Mouse (Mus musculus) stomach, embryonic 16.5 days (tissue): Measurements from ENCODE around the gene Grm3. TPM values are rescaled to one million over a fixed set of nuclear protein-coding genes. Genes with fewer than 3 reads are reported as not detected.

Experiments
- ATAC-seq: fragments of 200-750 bp; cut with Nextera tagmentation; 2 replicates; pipeline ENCODE4 v1.8.0; 2017; ENCODE audit warnings: moderate number of reproducible peaks, moderate TSS enrichment; ENCODE audit not compliant: insufficient read depth, low FRiP score
- H3K27ac ChIP-seq: fragments of 300-500 bp; sonication (generic); 2 replicates; pipeline ENCODE4 v1.5.1; 2014; ENCODE audit warnings: low read length
- H3K27me3 ChIP-seq: fragments of 300-500 bp; sonication (generic); 2 replicates; pipeline ENCODE4 v1.6.1; 2014; ENCODE audit warnings: low read length, control low read depth, mixed read lengths; ENCODE audit not compliant: control insufficient read depth, insufficient read depth
- H3K36me3 ChIP-seq: fragments of 300-500 bp; sonication (generic); 2 replicates; pipeline ENCODE4 v1.6.1; 2014; ENCODE audit warnings: low read length; ENCODE audit not compliant: control insufficient read depth, insufficient read depth
- H3K4me1 ChIP-seq: fragments of 300-500 bp; sonication (generic); 2 replicates; pipeline ENCODE4 v1.6.1; 2014; ENCODE audit warnings: low read length, control low read depth, mixed read lengths; ENCODE audit not compliant: control insufficient read depth, insufficient read depth
- H3K4me2 ChIP-seq: fragments of 300-500 bp; sonication (generic); 2 replicates; pipeline ENCODE4 v1.6.1; 2014; ENCODE audit warnings: low read depth, low read length, mixed read lengths
- H3K4me3 ChIP-seq: fragments of 300-500 bp; sonication (generic); replicated peaks from 2 replicates; pipeline ENCODE4 v1.5.1; 2014; ENCODE audit warnings: mild to moderate bottlenecking, low read length
- H3K9ac ChIP-seq: fragments of 300-500 bp; sonication (generic); 2 replicates; pipeline ENCODE4 v1.6.1; 2014; ENCODE audit warnings: low read length
- H3K9me3 ChIP-seq: fragments of 300-500 bp; sonication (generic); replicated peaks from 2 replicates; pipeline ENCODE4 v1.6.1; 2016; ENCODE audit warnings: low read length, control low read depth; ENCODE audit not compliant: control insufficient read depth
- WGBS: fragments of 180-500 bp; shearing (Covaris S2); extraction: QIAGEN DNeasy Blood & Tissue Kit; methylation state at CpG from one replicate; pipeline ENCODE4 v1.1.7; 2014; 5-methylcytosine and 5-hydroxymethylcytosine counted together
- polyA plus RNA-seq: library from polyadenylated mRNA; unstranded; fragments of >200 nt; fragmentation: Nextera tagmentation; extraction: Ambion mirVana; gene quantifications from 2 replicates; pipeline ENCODE4 v1.2.1, GENCODE M21; 2015

Gene Grm3
- 1.3 TPM in 2 replicates for polyA plus RNA-seq

DNA sequence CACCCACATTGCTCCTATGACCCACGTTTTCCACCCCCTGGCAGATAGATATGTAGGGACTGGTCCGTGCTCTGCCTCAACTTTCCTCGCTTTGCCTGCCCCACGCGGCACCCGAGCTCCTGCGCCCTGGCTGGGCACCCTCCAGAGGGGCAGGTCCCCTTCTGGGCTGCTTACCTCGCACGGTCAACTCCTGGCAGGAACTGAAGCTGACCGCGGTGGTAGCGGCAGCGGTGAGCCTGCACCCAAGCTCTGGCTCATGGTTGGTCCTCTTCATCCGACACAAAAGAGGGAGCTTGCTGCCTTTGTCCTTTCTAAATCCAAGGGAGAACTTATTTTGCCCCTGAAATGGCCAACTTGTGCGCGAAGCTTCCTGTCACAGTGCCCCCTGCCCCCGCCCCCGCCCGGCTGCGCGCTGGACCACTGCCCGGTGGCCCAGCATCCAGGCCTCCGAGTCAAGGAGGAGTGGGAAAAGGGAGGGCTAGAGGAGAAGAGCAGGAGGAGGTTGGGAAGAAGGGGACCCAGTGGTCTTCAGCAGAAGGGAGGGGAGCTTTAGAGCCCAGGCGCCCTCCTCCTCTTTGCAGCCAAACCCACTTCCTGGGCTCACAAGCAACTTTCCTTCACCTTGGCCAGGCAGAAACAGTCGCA is at the start of gene Grm3:
Gene Grm3, minus strand, starts transcription at position 215 of the 645 bp plus-strand sequence.
- Histone ChIP-seq H3K27me3 (peaks cover 15% of the 10 kb centered on the region), H3K36me3 (no peaks in the 10 kb centered on the region), H3K9me3 (no peaks in the 10 kb centered on the region), H3K27ac (no peak within 1 kb of the TSS), H3K9ac (peak within 1 kb of the TSS; percentile 46), H3K4me1 (peaks cover 6% of the 10 kb centered on the region; the same call in 1 of the 2 replicates), H3K4me3 (peak within 1 kb of the TSS; percentile 47), H3K4me2 (peak within 1 kb of the TSS; percentile 80)
- ATAC-seq = 0 out of 2 replicates have a peak, but pooled peaks have one; percentile 13
- WGBS = under 1% methylated on average over 25 of the region's 25 CpGs

DNA sequence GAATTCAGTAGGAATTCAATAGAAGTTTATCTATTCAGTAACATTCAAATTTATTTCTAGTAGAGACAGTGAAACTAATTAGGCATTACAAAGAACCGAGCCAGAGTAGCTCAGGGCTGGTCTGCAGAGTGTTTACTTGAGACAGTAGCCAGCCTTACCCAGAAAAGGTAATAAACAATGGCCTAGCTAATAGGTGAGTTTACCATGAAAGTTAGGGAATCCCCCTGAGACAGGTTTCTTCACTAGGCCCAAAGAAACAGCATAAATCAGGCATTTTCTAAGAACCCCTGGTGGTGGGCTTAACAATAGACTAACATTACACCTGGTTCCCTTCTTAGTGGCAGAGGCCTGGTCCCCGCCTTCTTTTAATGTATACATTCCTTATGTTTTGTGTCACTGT is 30.8 kb upstream of the Grm3 start:
- no peak overlapping the region for H3K4me3 ChIP-seq
- no peaks in the 10 kb centered on the region for H3K36me3 ChIP-seq
- H3K27me3 ChIP-seq = no peaks in the 10 kb centered on the region
- no peaks in the 10 kb centered on the region for H3K9me3 ChIP-seq
- H3K4me2 ChIP-seq = no peak overlapping the region
- no peak overlapping the region for H3K9ac ChIP-seq
- no peak for ATAC-seq
- WGBS = 67% methylated on average over 2 of the region's 2 CpGs
- H3K27ac ChIP-seq = no peak overlapping the region
- no peaks in the 10 kb centered on the region for H3K4me1 ChIP-seq

DNA sequence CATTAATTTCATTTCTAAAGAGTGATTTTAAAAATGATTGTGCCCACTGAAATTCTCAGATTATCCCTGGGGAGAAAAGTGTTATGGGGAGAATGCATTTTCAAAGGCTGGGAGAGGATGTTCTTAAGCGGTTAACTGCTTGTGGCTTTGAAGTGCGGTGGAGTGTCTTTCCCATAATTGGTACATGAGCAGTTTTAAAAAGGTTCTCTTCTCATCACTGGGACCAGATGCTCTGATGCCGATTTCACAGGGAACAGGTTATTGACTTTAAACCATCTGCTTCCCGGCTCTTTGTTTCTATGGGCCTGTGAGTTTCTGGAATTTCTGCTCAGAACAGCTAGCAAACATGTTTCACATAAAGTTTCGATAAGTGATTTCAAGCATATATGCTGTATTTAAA is 23.2 kb upstream of the Grm3 start:
- Histone ChIP-seq H3K4me1 (no peaks in the 10 kb centered on the region), H3K36me3 (no peaks in the 10 kb centered on the region), H3K9ac (no peak overlapping the region), H3K4me2 (no peak overlapping the region), H3K4me3 (no peak overlapping the region), H3K27ac (no peak overlapping the region), H3K27me3 (no peaks in the 10 kb centered on the region), H3K9me3 (no peaks in the 10 kb centered on the region)
- ATAC-seq = no peak
- whole genome bisulfite sequencing = 82% methylated on average over 5 of the region's 5 CpGs

DNA sequence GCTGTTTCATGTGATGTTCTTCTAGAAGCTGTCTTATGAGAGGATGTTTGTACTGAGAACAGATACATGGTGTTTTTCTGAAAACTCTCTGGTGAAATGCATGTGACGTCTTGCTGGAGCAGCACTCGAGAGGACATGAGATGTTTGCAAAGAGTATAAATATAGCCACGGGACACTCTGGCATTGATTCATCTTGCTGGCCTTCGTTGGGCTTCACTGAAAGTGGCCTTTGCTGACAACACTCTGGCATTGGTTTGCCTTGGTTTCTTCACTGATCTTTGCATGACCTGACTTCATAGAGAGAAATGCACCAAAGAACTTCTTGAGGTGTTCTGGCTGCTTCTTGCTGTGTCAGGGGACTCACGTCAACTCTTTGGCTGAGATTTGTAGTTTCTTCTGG is 19.1 kb upstream of the Grm3 start:
- Histone ChIP-seq H3K9ac (no peak overlapping the region), H3K27me3 (no peaks in the 10 kb centered on the region), H3K4me1 (no peaks in the 10 kb centered on the region), H3K4me2 (no peak overlapping the region), H3K9me3 (no peaks in the 10 kb centered on the region), H3K4me3 (no peak overlapping the region), H3K27ac (no peak overlapping the region), H3K36me3 (no peaks in the 10 kb centered on the region)
- ATAC-seq = no peak
- 80% methylated on average over 5 of the region's 5 CpGs for WGBS

DNA sequence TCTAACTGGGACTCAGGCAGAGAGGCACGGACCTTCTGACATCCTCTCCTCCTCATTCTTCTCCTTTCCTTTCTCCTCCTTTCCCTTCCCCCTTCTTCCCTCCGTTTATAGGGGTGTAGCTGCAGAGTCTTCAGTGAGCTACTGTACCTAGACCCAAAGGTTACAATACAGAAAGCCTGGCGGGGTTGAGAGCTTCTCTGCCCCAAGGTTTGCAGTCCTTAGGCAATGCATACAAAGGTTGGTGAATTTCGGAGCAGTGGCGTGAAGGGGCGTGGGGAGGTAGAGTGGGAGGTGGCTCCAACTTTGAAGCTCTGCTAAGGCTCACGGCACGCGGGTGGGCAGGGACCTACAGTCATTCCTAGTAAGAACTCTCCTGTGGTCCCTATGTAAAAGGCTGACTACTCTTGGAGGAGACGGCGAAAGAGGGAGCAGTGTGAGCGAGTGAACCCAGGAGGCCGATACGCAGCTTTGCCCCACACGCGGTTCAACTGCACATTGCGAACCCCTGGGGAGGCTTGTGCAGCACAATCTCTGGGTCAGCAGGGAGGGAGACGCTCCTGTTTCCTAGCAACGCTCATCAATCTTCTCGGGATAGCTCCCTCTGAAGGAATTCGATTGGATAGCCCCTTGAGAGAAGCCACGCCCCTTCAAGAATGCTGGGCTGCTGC is 765 bp upstream of the Grm3 start:
- H3K27ac ChIP-seq = no peak overlapping the region
- 0% methylated on average over 22 of the region's 22 CpGs for whole genome bisulfite sequencing
- peaks cover 15% of the 10 kb centered on the region for H3K27me3 ChIP-seq
- H3K9ac ChIP-seq = peak overlapping the region; percentile 46
- peak overlapping the region; percentile 80 for H3K4me2 ChIP-seq
- H3K36me3 ChIP-seq = no peaks in the 10 kb centered on the region
- H3K4me3 ChIP-seq = peak overlapping the region; percentile 47
- peak; percentile 83; the same call in 1 of the 2 replicates for ATAC-seq
- no peaks in the 10 kb centered on the region for H3K9me3 ChIP-seq
- peaks cover 6% of the 10 kb centered on the region; the same call in 1 of the 2 replicates for H3K4me1 ChIP-seq

DNA sequence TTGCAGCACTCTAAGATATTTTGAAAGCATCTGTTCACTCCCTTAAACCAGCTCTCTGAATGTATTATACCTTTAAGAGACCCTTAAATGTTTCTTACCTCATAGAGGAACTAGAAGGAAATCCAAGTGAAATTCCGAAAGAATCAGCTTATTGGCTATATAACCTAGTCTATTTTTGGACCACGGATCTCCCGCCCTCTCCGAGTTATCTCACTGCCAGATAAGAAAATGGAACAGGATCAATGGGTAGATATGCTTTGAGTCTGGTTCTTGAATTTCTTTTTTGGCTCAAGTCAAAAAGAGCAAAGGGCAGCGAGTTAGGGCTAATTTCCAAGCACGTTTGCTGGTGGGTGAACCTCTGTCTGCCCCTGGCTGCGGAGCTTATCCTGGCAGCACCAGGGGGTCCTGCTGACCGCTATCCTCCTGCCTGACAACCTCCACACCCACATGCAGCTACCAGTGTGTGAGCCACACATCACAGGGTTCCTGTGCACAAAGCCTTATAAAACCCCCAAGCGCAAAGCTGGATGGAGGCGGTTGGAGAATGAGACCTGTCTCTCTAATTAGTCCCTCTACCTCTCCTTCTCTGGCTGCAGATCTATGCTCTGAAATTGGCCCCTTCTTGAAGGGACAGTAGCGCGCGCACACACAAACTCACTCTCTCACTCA is 549 bp downstream of the Grm3 start:
- H3K9me3 ChIP-seq = no peaks in the 10 kb centered on the region
- peak overlapping the region; percentile 80 for H3K4me2 ChIP-seq
- H3K4me1 ChIP-seq = peaks cover 6% of the 10 kb centered on the region; the same call in 1 of the 2 replicates
- H3K4me3 ChIP-seq = peak overlapping the region; percentile 47
- WGBS = 12% methylated on average over 13 of the region's 13 CpGs
- no peak overlapping the region for H3K27ac ChIP-seq
- no peak for ATAC-seq
- H3K36me3 ChIP-seq = no peaks in the 10 kb centered on the region
- no peak overlapping the region for H3K9ac ChIP-seq
- H3K27me3 ChIP-seq = peaks cover 15% of the 10 kb centered on the region

DNA sequence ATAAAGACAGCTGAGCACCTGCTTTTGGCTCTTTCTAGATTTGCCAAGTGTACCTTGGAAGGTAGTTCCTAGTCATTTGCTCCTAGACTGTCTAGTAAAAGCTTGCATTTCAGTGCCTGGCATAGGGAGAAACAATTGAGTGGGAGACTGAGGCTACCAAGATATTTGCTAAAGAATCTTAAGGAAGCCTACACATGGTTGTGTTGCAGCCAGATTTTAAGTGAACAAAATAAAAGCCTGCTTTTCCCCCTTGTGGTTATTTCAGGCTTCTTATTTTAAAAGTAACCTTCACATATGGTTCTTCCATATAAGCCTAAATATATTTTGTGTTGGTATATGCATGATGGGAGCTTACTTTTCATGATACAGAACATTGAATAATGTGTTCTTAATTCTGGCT is 3.8 kb downstream of the Grm3 start:
- Histone ChIP-seq H3K9ac (no peak overlapping the region), H3K4me3 (no peak overlapping the region), H3K4me1 (peaks cover 6% of the 10 kb centered on the region; the same call in 1 of the 2 replicates), H3K36me3 (no peaks in the 10 kb centered on the region), H3K4me2 (no peak overlapping the region), H3K9me3 (no peaks in the 10 kb centered on the region), H3K27me3 (peaks cover 15% of the 10 kb centered on the region), H3K27ac (no peak overlapping the region)
- no peak for ATAC-seq

DNA sequence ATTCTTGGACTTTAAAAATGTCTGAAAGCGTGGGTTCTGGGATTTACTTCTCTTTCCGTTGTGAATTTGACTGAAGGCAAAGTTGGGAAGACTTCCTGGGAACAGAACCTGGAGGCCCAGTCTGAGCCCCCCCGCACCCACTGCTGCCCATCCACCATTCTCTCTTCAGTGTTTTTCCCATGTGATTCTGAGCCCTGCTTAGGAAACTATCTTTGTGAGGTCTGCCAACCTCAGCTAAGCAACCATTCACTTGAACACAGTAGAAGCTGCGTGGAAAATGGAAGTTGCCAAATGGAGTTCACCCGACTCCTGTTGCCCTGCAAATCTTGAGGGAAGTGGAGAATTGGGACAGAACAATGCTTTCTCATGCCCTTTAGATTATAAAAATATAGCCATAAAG is 8.7 kb downstream of the Grm3 start:
- H3K9ac ChIP-seq = no peak overlapping the region
- WGBS = 80% methylated on average over 5 of the region's 5 CpGs
- H3K36me3 ChIP-seq = no peaks in the 10 kb centered on the region
- H3K4me1 ChIP-seq = no peaks in the 10 kb centered on the region
- H3K4me2 ChIP-seq = no peak overlapping the region
- H3K27me3 ChIP-seq = no peaks in the 10 kb centered on the region
- no peak overlapping the region for H3K4me3 ChIP-seq
- ATAC-seq = no peak
- H3K27ac ChIP-seq = no peak overlapping the region
- H3K9me3 ChIP-seq = no peaks in the 10 kb centered on the region

DNA sequence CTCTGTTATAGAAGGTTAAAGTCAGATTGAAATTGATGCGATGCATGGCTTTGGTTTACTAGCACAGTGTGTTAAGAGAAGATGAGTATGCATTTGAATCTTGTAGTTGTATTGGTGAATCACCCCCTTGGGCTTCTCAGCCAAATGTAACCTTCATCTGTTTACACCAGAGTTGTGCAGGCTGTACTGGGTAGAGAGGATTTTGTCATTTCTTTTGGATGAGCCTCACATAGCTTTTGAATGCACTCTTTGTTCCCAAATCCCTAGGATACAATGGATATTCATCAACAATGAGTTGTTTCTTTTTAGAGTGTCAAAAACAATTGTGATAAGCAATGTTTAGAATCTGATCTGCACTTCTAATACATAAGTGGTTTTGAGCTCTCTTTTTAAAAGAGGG is 17.9 kb downstream of the Grm3 start:
- 93% methylated on average over 1 of the region's 1 CpGs for WGBS
- no peak for ATAC-seq
- no peaks in the 10 kb centered on the region for H3K36me3 ChIP-seq

More for the DNA sequence above, 17.9 kb downstream of the Grm3 start:
- Histone ChIP-seq H3K4me1 (no peaks in the 10 kb centered on the region), H3K9ac (no peak overlapping the region), H3K27ac (no peak overlapping the region), H3K9me3 (no peaks in the 10 kb centered on the region), H3K4me3 (no peak overlapping the region), H3K4me2 (no peak overlapping the region), H3K27me3 (no peaks in the 10 kb centered on the region)
